Mouse (Mus musculus): ENCODE measurements around the gene Snx22. TPM values are rescaled to one million over a fixed set of nuclear protein-coding genes. Genes with fewer than 3 reads are reported as not detected.

Gene Snx22
- polyA plus RNA-seq, 1 experiment from 2014 or later: 2.7 TPM

DNA sequence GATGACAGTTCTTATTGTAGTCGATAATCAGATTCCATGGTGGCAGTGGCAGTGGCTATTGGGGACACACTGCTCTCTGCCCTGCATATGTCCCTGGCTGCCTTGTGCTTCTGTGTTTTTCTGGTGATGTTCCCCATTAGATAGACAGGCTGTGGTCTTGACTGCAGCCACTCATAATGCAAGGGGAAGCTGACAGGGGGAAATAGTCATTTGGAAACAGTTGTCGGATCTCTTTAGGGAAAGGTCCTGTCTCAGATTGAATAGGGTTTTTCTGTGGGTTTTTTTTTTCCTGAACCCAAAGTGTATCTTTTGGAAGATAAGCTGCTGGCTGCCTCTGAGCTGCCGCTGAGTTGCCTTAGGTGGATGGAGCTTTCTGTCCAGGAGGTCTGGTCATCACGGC lies 12.5 kb upstream of the Snx22 start:
- peaks cover 4% of the 10 kb centered on the region; the same call in 1 of the 2 replicates for H3K4me1 ChIP-seq (replicated peaks; ENCODE audit: control insufficient read depth, insufficient read depth, low read length)
- ATAC-seq (replicated peaks; ENCODE audit: low FRiP score) (no peak), DNase-seq (ENCODE audit: low spot score) (no peak)
- no peak overlapping the region for H3K4me2 ChIP-seq (ENCODE audit: low read depth, low read length, severe bottlenecking)
- H3K27me3 ChIP-seq (ENCODE audit: control insufficient read depth, insufficient read depth, low read length): no peaks in the 10 kb centered on the region
- no peak overlapping the region for H3K27ac ChIP-seq (ENCODE audit: low read depth, low read length)
- no peak overlapping the region for H3K4me3 ChIP-seq (ENCODE audit: low read depth, low read length)
- H3K9me3 ChIP-seq (ENCODE audit: control insufficient read depth, low read length): no peaks in the 10 kb centered on the region
- H3K36me3 ChIP-seq (ENCODE audit: control insufficient read depth, insufficient read depth, low read length): peaks cover 1% of the 10 kb centered on the region; the same call in 1 of the 2 replicates
- WGBS: 84% methylated on average over 4 of the region's 4 CpGs
- no peak overlapping the region for H3K9ac ChIP-seq (ENCODE audit: low read length)

DNA sequence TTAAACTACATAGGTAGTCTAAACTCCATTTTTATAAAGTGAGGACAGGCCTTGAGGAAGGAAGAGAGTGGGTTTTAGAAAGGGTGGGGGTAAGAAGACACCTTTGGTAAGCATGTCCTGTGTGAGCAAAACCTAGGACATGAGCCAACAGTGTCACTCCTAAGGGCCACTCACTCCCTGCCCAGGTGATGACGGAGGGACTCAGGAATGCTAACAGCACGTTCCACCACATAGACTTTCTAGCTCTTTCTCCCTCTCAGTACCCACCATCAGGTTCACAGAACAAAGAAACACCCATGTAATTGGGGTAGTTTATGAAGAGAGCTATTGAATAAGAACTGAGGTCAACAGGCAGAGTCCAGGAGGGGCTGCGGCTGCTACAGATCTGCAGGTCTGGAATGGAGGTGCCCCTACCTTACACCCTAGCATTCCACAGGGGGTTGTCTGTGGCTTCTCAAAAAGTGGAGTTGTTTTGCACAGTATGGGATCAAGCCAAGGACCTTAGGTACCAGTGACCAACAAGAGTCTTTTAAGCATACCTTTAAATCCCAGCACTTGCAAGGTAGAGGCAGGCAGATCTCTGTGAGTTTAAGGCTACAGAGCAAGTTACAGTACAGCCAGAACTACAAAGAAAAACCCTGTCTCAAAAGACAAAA lies 11.4 kb upstream of the Snx22 start:
- Histone ChIP-seq H3K4me1 (replicated peaks; ENCODE audit: control insufficient read depth, insufficient read depth, low read length) (peaks cover 4% of the 10 kb centered on the region; the same call in 1 of the 2 replicates), H3K4me3 (ENCODE audit: low read depth, low read length) (no peak overlapping the region), H3K4me2 (ENCODE audit: low read depth, low read length, severe bottlenecking) (no peak overlapping the region), H3K36me3 (ENCODE audit: control insufficient read depth, insufficient read depth, low read length) (no peaks in the 10 kb centered on the region; the same call in 1 of the 2 replicates), H3K9me3 (ENCODE audit: control insufficient read depth, low read length) (no peaks in the 10 kb centered on the region), H3K27me3 (ENCODE audit: control insufficient read depth, insufficient read depth, low read length) (no peaks in the 10 kb centered on the region), H3K9ac (ENCODE audit: low read length) (no peak overlapping the region), H3K27ac (ENCODE audit: low read depth, low read length) (no peak overlapping the region)
- DNase-seq (ENCODE audit: low spot score) (no peak), ATAC-seq (replicated peaks; ENCODE audit: low FRiP score) (no peak)
- WGBS: 79% methylated on average over 3 of the region's 3 CpGs

DNA sequence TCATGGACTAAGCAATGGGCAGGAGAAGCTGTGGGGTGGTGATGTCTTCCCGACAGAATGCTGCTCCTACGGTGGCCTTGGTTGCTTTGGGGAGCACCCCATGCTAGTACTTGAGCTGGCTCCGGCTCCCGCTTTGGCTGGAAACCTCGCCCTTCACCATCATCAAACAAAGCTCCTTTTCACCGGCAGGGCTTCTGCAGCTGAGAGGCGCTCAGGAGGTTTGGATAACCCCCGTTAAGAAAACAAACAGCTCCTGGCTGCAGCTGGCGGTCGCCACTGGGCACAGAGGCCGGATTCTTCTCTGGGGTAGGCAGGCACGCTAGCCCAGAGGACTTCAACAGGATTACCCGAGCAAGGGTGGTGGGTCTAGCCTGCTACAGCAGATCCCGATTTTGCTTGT lies 9.0 kb upstream of the Snx22 start:
- WGBS: 10% methylated on average over 14 of the region's 14 CpGs
- H3K4me1 ChIP-seq (replicated peaks; ENCODE audit: control insufficient read depth, insufficient read depth, low read length): peaks cover 4% of the 10 kb centered on the region; the same call in 1 of the 2 replicates
- no peaks in the 10 kb centered on the region for H3K9me3 ChIP-seq (ENCODE audit: control insufficient read depth, low read length)
- H3K4me3 ChIP-seq (ENCODE audit: low read depth, low read length): no peak overlapping the region
- H3K4me2 ChIP-seq (ENCODE audit: low read depth, low read length, severe bottlenecking): no peak overlapping the region
- no peaks in the 10 kb centered on the region for H3K36me3 ChIP-seq (ENCODE audit: control insufficient read depth, insufficient read depth, low read length)
- H3K9ac ChIP-seq (ENCODE audit: low read length): no peak overlapping the region
- no peak overlapping the region for H3K27ac ChIP-seq (ENCODE audit: low read depth, low read length)
- DNase-seq (ENCODE audit: low spot score) (no peak), ATAC-seq (replicated peaks; ENCODE audit: low FRiP score) (no peak)
- H3K27me3 ChIP-seq (ENCODE audit: control insufficient read depth, insufficient read depth, low read length): no peaks in the 10 kb centered on the region

DNA sequence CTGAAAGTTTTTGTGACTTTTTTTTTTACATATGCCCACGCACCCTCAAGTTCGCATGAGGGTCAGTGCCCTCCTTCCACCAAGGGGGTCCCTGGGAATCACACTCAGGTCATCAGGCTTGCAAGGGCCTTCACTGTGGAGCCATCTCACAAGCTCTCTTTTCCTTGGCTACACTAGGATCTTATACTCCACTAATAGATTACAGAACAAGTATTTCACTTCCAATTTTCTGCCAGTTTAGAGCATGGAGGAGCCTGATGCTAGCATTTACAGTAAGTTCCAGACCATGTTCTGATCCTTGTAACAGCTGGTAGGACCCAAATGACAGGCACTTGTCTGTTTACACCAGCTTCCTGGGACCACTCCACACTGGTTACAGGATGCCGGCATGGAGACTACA lies 8.6 kb upstream of the Snx22 start:
- H3K36me3 ChIP-seq (ENCODE audit: control insufficient read depth, insufficient read depth, low read length): no peaks in the 10 kb centered on the region
- no peaks in the 10 kb centered on the region for H3K27me3 ChIP-seq (ENCODE audit: control insufficient read depth, insufficient read depth, low read length)
- H3K4me2 ChIP-seq (ENCODE audit: low read depth, low read length, severe bottlenecking): no peak overlapping the region
- no peaks in the 10 kb centered on the region for H3K9me3 ChIP-seq (ENCODE audit: control insufficient read depth, low read length)
- H3K9ac ChIP-seq (ENCODE audit: low read length): no peak overlapping the region
- H3K4me1 ChIP-seq (replicated peaks; ENCODE audit: control insufficient read depth, insufficient read depth, low read length): peaks cover 4% of the 10 kb centered on the region; the same call in 1 of the 2 replicates
- no peak overlapping the region for H3K27ac ChIP-seq (ENCODE audit: low read depth, low read length)
- DNase-seq (ENCODE audit: low spot score) (no peak), ATAC-seq (replicated peaks; ENCODE audit: low FRiP score) (no peak)
- H3K4me3 ChIP-seq (ENCODE audit: low read depth, low read length): no peak overlapping the region
- WGBS: 81% methylated on average over 3 of the region's 3 CpGs

DNA sequence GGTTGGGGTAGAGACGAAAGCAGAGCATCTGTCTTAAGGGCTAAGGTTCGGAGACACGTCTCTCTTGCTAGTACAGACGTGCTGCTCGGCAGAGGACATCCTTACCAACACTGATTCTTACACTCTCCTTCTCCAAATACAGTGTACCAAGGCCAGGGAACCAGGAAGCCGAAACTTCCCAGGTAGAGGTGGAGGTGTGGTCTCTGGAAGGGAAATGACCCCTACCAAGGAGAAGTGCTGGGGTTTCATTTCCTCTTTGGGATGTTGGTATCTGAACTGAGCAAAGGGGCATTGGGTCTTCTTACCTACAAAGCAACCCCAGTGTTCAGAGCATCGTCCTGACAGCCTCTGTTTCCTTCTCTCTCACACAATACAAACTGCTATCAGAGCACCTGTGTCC lies 3.2 kb upstream of the Snx22 start:
- Histone ChIP-seq H3K27me3 (ENCODE audit: control insufficient read depth, insufficient read depth, low read length) (peaks cover 22% of the 10 kb centered on the region), H3K9me3 (ENCODE audit: control insufficient read depth, low read length) (no peaks in the 10 kb centered on the region), H3K4me1 (replicated peaks; ENCODE audit: control insufficient read depth, insufficient read depth, low read length) (peaks cover 5% of the 10 kb centered on the region; the same call in 1 of the 2 replicates), H3K36me3 (ENCODE audit: control insufficient read depth, insufficient read depth, low read length) (no peaks in the 10 kb centered on the region), H3K4me2 (ENCODE audit: low read depth, low read length, severe bottlenecking) (no peak overlapping the region), H3K9ac (ENCODE audit: low read length) (no peak overlapping the region), H3K27ac (ENCODE audit: low read depth, low read length) (no peak overlapping the region), H3K4me3 (ENCODE audit: low read depth, low read length) (no peak overlapping the region)
- 85% methylated on average over 7 of the region's 7 CpGs for WGBS
- ATAC-seq (replicated peaks; ENCODE audit: low FRiP score): no peak
- no peak for DNase-seq (ENCODE audit: low spot score)

DNA sequence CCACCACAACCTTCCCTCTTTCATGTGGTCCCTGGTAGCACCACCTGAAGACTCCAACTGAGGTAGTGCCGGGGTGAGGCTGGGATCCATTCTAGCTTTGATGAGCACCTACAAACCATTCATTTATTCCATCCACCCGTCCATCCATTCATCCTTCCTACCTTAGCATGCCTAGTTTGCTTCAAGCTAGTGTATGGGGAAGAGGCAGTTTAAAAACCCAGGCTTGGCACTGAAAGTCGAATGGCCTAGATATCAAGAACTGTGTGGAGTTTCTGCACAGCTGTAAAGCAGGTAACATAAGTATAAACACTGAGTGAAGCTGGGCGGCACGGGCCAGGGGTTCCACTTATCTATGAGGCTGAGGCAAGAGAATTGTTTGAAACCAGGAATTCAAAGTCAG lies 632 bp upstream of the Snx22 start:
- H3K27me3 ChIP-seq (ENCODE audit: control insufficient read depth, insufficient read depth, low read length): peaks cover 30% of the 10 kb centered on the region
- no peak overlapping the region for H3K9ac ChIP-seq (ENCODE audit: low read length)
- WGBS: 89% methylated on average over 5 of the region's 5 CpGs
- no peak for DNase-seq (ENCODE audit: low spot score)
- H3K27ac ChIP-seq (ENCODE audit: low read depth, low read length): no peak overlapping the region
- no peaks in the 10 kb centered on the region for H3K9me3 ChIP-seq (ENCODE audit: control insufficient read depth, low read length)
- H3K4me2 ChIP-seq (ENCODE audit: low read depth, low read length, severe bottlenecking): no peak overlapping the region
- H3K36me3 ChIP-seq (ENCODE audit: control insufficient read depth, insufficient read depth, low read length): peaks cover 9% of the 10 kb centered on the region; the same call in 1 of the 2 replicates
- peaks cover 5% of the 10 kb centered on the region; the same call in 1 of the 2 replicates for H3K4me1 ChIP-seq (replicated peaks; ENCODE audit: control insufficient read depth, insufficient read depth, low read length)
- ATAC-seq (replicated peaks; ENCODE audit: low FRiP score): no peak
- H3K4me3 ChIP-seq (ENCODE audit: low read depth, low read length): no peak overlapping the region

DNA sequence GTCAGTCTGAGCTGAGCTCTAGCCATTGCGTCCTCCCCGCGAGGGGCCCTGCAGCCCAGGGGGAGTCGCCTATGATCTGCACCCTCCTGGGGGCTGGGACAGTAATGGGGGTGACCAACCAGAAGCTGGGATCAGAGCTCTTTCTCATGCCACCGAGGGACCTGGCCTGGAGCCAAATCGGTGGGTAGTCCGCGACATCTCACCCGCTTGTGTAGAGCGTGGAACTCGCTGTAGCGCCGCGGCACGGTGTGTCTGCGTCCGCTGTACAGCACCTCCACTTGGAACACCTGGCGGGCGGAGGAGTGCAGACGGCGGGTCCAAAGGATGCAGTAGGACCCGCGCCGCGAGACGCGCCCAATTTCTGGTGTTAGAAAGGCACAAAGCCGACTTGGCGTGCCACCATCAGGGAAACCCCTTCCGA lies 538 bp downstream of the Snx22 start:
- no peak overlapping the region for H3K27ac ChIP-seq (ENCODE audit: low read depth, low read length)
- 1% methylated on average over 30 of the region's 30 CpGs for WGBS
- peak overlapping the region; percentile 95 for H3K4me2 ChIP-seq (ENCODE audit: low read depth, low read length, severe bottlenecking)
- peaks cover 5% of the 10 kb centered on the region; the same call in 1 of the 2 replicates for H3K4me1 ChIP-seq (replicated peaks; ENCODE audit: control insufficient read depth, insufficient read depth, low read length)
- peak; percentile 65 for DNase-seq (ENCODE audit: low spot score)
- peak overlapping the region; percentile 59 for H3K9ac ChIP-seq (ENCODE audit: low read length)
- ATAC-seq (replicated peaks; ENCODE audit: low FRiP score): peak; percentile 33; the same call in 1 of the 2 replicates
- peak overlapping the region; percentile 45 for H3K4me3 ChIP-seq (ENCODE audit: low read depth, low read length)
- peaks cover 30% of the 10 kb centered on the region for H3K27me3 ChIP-seq (ENCODE audit: control insufficient read depth, insufficient read depth, low read length)
- H3K36me3 ChIP-seq (ENCODE audit: control insufficient read depth, insufficient read depth, low read length): peaks cover 15% of the 10 kb centered on the region; the same call in 1 of the 2 replicates
- H3K9me3 ChIP-seq (ENCODE audit: control insufficient read depth, low read length): no peaks in the 10 kb centered on the region

DNA sequence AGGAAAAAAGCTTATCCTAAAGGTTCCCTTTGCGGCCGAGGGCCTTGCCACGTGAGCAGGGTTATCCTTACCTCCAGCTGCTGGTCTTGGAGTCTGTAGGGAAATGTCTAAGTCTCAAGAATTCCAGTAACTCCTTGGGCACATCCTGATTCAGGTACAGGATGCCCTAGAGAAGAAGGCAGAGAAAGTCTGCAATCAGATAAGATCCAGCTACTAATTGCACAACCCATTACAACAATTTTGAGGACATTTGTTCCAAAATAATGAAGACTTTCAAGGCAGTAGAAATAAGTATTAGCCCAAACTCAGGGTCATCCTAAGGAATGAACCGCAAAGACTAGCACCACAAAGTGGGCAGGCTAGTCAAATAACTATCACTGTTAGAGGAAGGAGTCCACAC lies 1.5 kb downstream of the Snx22 start:
- Histone ChIP-seq H3K9ac (ENCODE audit: low read length) (no peak overlapping the region), H3K4me3 (ENCODE audit: low read depth, low read length) (no peak overlapping the region), H3K4me1 (replicated peaks; ENCODE audit: control insufficient read depth, insufficient read depth, low read length) (peaks cover 5% of the 10 kb centered on the region; the same call in 1 of the 2 replicates), H3K4me2 (ENCODE audit: low read depth, low read length, severe bottlenecking) (no peak overlapping the region), H3K9me3 (ENCODE audit: control insufficient read depth, low read length) (no peaks in the 10 kb centered on the region), H3K27ac (ENCODE audit: low read depth, low read length) (no peak overlapping the region), H3K36me3 (ENCODE audit: control insufficient read depth, insufficient read depth, low read length) (peaks cover 20% of the 10 kb centered on the region; the same call in 1 of the 2 replicates), H3K27me3 (ENCODE audit: control insufficient read depth, insufficient read depth, low read length) (peaks cover 30% of the 10 kb centered on the region)
- ATAC-seq (replicated peaks; ENCODE audit: low FRiP score) (no peak), DNase-seq (ENCODE audit: low spot score) (no peak)
- 64% methylated on average over 4 of the region's 4 CpGs for WGBS

DNA sequence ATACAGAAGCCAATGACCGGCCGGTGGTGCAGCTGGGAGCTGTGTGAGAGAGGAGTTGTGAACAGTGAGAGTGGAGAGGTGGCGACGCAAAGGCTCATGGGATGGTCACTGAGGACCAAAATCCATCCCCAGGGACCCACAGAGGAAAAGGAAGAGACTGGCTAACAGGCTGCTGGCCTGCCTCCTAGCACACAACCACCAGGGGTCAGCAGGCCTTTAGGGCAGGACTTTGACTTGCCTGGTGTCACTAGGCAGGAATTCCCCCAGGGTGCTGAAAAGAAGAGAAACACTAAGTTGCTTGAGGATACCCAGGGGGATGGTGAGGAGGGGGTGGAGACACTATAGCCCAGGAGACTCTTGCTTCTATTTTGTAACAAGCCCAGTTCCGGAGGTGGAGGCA lies 2.0 kb downstream of the Snx22 start:
- H3K9me3 ChIP-seq (ENCODE audit: control insufficient read depth, low read length): no peaks in the 10 kb centered on the region
- H3K27ac ChIP-seq (ENCODE audit: low read depth, low read length): no peak overlapping the region
- H3K4me2 ChIP-seq (ENCODE audit: low read depth, low read length, severe bottlenecking): no peak overlapping the region
- H3K4me3 ChIP-seq (ENCODE audit: low read depth, low read length): no peak overlapping the region
- no peak for DNase-seq (ENCODE audit: low spot score)
- peaks cover 20% of the 10 kb centered on the region; the same call in 1 of the 2 replicates for H3K36me3 ChIP-seq (ENCODE audit: control insufficient read depth, insufficient read depth, low read length)
- peaks cover 5% of the 10 kb centered on the region; the same call in 1 of the 2 replicates for H3K4me1 ChIP-seq (replicated peaks; ENCODE audit: control insufficient read depth, insufficient read depth, low read length)
- WGBS: 25% methylated on average over 5 of the region's 5 CpGs
- H3K9ac ChIP-seq (ENCODE audit: low read length): no peak overlapping the region
- H3K27me3 ChIP-seq (ENCODE audit: control insufficient read depth, insufficient read depth, low read length): peaks cover 30% of the 10 kb centered on the region
- 0 out of 2 replicates have a peak, but pooled peaks have one; percentile 7 for ATAC-seq (replicated peaks; ENCODE audit: low FRiP score)

Data from forebrain, embryonic 11.5 days (tissue).